Mouse (Mus musculus) embryonic facial prominence, embryonic 12.5 days (tissue): ENCODE measurements around the gene Ebf1. TPM values are rescaled to one million over a fixed set of nuclear protein-coding genes. Genes with fewer than 3 reads are reported as not detected.

ENCODE experiments used
- ATAC-seq: fragments of 200-750 bp; cut with Nextera tagmentation; 2 replicates; pipeline ENCODE4 v1.8.0; 2017; ENCODE audit not compliant: insufficient number of reproducible peaks, insufficient read depth, low FRiP score, low TSS enrichment
- H3K27ac ChIP-seq: fragments of 300-500 bp; sonication (generic); 2 replicates; pipeline ENCODE4 v1.5.1; 2016; ENCODE audit warnings: mild to moderate bottlenecking
- H3K27me3 ChIP-seq: fragments of 300-500 bp; sonication (generic); 2 replicates; pipeline ENCODE4 v1.6.1; 2016; ENCODE audit warnings: mild to moderate bottlenecking, moderate library complexity
- H3K36me3 ChIP-seq: fragments of 300-500 bp; sonication (generic); 2 replicates; pipeline ENCODE4 v1.6.1; 2016; ENCODE audit warnings: mild to moderate bottlenecking
- H3K4me1 ChIP-seq: fragments of 300-500 bp; sonication (generic); 2 replicates; pipeline ENCODE4 v1.6.1; 2016
- H3K4me2 ChIP-seq: fragments of 300-500 bp; sonication (generic); replicated peaks from 2 replicates; pipeline ENCODE4 v1.6.1; 2016; ENCODE audit warnings: mild to moderate bottlenecking, moderate library complexity
- H3K4me3 ChIP-seq: fragments of 300-500 bp; sonication (generic); 2 replicates; pipeline ENCODE4 v1.5.1; 2016; ENCODE audit warnings: mild to moderate bottlenecking
- H3K9ac ChIP-seq: fragments of 300-500 bp; sonication (generic); 2 replicates; pipeline ENCODE4 v1.6.1; 2016; ENCODE audit warnings: mild to moderate bottlenecking, moderate library complexity
- H3K9me3 ChIP-seq: fragments of 300-500 bp; sonication (generic); 2 replicates; pipeline ENCODE4 v1.6.1; 2016; ENCODE audit warnings: mild to moderate bottlenecking, moderate library complexity
- WGBS: fragments of 180-500 bp; shearing (Covaris S2); methylation state at CpG from one replicate; pipeline ENCODE4 v1.1.7; 2016; 5-methylcytosine and 5-hydroxymethylcytosine counted together
- polyA plus RNA-seq: library from polyadenylated mRNA; unstranded; fragments of >200 nt; fragmentation: Nextera tagmentation; extraction: Ambion mirVana; gene quantifications from 2 replicates; pipeline ENCODE4 v1.2.1, GENCODE M21; 2016

The Ebf1 gene
- polyA plus RNA-seq, 1 experiment from 2014 or later: 66.2 TPM

GRCm38 (mm10) chr11:45055744-45056610, 438.9 kb downstream of the Ebf1 start:
- H3K4me3 ChIP-seq: no peak overlapping the region
- H3K4me1 ChIP-seq: no peaks in the 10 kb centered on the region
- no peak overlapping the region for H3K9ac ChIP-seq
- no peak overlapping the region for H3K27ac ChIP-seq
- ATAC-seq: no peak
- 85% methylated on average over 7 of the region's 7 CpGs for WGBS
- no peaks in the 10 kb centered on the region for H3K9me3 ChIP-seq
- no peak overlapping the region for H3K4me2 ChIP-seq
- H3K36me3 ChIP-seq: no peaks in the 10 kb centered on the region
- H3K27me3 ChIP-seq: no peaks in the 10 kb centered on the region

Other genes with a start within 250 kb of the Ebf1 start
- not detected in 2 replicates for gene Il12b, start 217.3 kb upstream of the Ebf1 start, polyA plus RNA-seq
- 65.6 and 73.4 TPM in 2 replicates for gene Ublcp1, start 146.8 kb upstream of the Ebf1 start, polyA plus RNA-seq
- 98.4 and 100 TPM in 2 replicates for gene Rnf145, start 98.4 kb upstream of the Ebf1 start, polyA plus RNA-seq